Mouse (Mus musculus): ENCODE measurements around the gene Psmc5. TPM values are rescaled to one million over a fixed set of nuclear protein-coding genes. Genes with fewer than 3 reads are reported as not detected.

The Psmc5 gene
- total and polyA plus RNA-seq, 2 experiments, result 37.7 to 65.2 TPM

DNA sequence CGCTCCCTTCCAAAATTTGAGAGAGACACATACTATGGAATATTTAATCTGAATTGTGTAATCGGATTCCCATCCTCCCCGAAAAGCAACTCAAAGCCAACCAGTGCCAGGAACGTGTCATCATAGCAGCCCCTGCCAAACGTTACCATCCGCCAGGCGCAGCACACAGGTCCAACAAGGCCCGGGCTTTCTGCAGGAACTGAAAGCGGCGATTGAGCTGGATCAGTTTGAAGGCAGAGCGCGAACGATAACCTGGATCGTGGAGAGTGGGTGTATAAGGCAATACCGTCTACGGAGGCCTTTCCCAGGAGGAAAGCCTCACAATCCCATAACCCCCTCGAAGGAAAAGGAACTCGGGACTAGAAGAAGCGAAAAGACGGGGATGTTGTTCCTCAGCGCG is 780 bp upstream of the Psmc5 start:
- TF ChIP-seq CTCF (IDR thresholded peaks at IDR 0.05; ENCODE audit: low read depth, low read length) (no peak), POLR2A (IDR thresholded peaks at IDR 0.05; ENCODE audit: extremely low read depth, insufficient read depth, low read length) (no peak)
- Histone ChIP-seq H3K36me3 (ENCODE audit: control insufficient read depth, insufficient read depth, low read length) (peaks cover 33% of the 10 kb centered on the region), H3K27me3 (ENCODE audit: control insufficient read depth, insufficient read depth, low read length) (no peaks in the 10 kb centered on the region), H3K9ac (ENCODE audit: low read depth, low read length) (peak overlapping the region; percentile 59), H3K79me2 (ENCODE audit: control insufficient read depth, insufficient read depth, low read length) (peaks cover 16% of the 10 kb centered on the region; the same call in 1 of the 2 replicates), H3K27ac (replicated peaks; ENCODE audit: insufficient read depth, low read depth, low read length) (peak overlapping the region; percentile 54), H3K4me1 (ENCODE audit: control insufficient read depth, insufficient read depth, low read length) (peaks cover 6% of the 10 kb centered on the region), H3K4me3 (ENCODE audit: insufficient read depth, low read depth, low read length) (peak overlapping the region; percentile 64)
- WGBS, result under 1% methylated on average over 22 of the region's 22 CpGs
- peak; percentile 63 for DNase-seq (ENCODE audit: extremely low read depth, low read depth, low spot score)

GRCm38 (mm10) chr11:106256775-106257174 is 821 bp downstream of the Psmc5 start:
- Histone ChIP-seq H3K36me3 (ENCODE audit: control insufficient read depth, insufficient read depth, low read length) (peaks cover 18% of the 10 kb centered on the region), H3K4me3 (ENCODE audit: insufficient read depth, low read depth, low read length) (peak overlapping the region; percentile 69; the same call in 1 of the 2 replicates), H3K27ac (replicated peaks; ENCODE audit: insufficient read depth, low read depth, low read length) (no peak overlapping the region), H3K9ac (ENCODE audit: low read depth, low read length) (peak overlapping the region; percentile 50), H3K79me2 (ENCODE audit: control insufficient read depth, insufficient read depth, low read length) (peaks cover 16% of the 10 kb centered on the region; the same call in 1 of the 2 replicates), H3K27me3 (ENCODE audit: control insufficient read depth, insufficient read depth, low read length) (no peaks in the 10 kb centered on the region), H3K4me1 (ENCODE audit: control insufficient read depth, insufficient read depth, low read length) (peaks cover 6% of the 10 kb centered on the region)
- no peak for DNase-seq (ENCODE audit: extremely low read depth, low read depth, low spot score)
- WGBS, result 43% methylated on average over 5 of the region's 5 CpGs
- TF ChIP-seq CTCF (IDR thresholded peaks at IDR 0.05; ENCODE audit: low read depth, low read length) (no peak), POLR2A (IDR thresholded peaks at IDR 0.05; ENCODE audit: extremely low read depth, insufficient read depth, low read length) (no peak)

DNA sequence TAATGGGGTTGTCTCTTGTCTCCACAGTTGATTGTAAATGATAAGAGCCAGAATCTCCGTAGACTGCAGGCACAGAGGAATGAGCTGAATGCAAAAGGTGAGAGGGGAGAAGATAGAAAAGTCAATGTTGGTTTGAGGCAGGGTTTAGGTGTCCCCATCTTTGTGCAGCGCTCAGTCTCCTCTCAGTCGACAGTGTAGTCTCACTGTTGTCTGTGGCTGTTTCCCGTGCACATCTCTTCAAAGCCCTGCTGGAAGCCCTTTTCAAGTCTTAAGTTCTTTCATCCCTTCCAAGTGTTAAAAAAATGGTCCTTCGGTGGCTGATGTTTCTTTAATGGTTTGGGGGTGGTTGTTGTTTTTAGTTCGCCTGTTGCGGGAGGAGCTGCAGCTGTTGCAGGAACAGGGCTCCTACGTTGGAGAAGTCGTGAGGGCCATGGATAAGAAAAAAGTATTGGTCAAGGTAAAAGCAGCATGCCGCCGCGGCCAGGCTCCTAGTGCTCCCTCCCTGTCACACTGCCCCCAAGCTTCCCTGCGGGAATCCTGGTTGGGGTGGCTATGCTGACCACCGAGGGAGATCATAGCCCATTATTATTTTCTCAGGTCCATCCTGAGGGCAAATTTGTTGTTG is 5.0 kb downstream of the Psmc5 start:
- DNase-seq (ENCODE audit: extremely low read depth, low read depth, low spot score), result no peak
- H3K9ac ChIP-seq (ENCODE audit: low read depth, low read length), result no peak overlapping the region
- 88% methylated on average over 14 of the region's 14 CpGs for whole genome bisulfite sequencing
- H3K4me1 ChIP-seq (ENCODE audit: control insufficient read depth, insufficient read depth, low read length), result peaks cover 2% of the 10 kb centered on the region; the same call in 1 of the 2 replicates
- H3K79me2 ChIP-seq (ENCODE audit: control insufficient read depth, insufficient read depth, low read length), result peaks cover 13% of the 10 kb centered on the region; the same call in 1 of the 2 replicates
- no peak overlapping the region for H3K4me3 ChIP-seq (ENCODE audit: insufficient read depth, low read depth, low read length)
- no peak overlapping the region for H3K27ac ChIP-seq (replicated peaks; ENCODE audit: insufficient read depth, low read depth, low read length)
- no peaks in the 10 kb centered on the region for H3K27me3 ChIP-seq (ENCODE audit: control insufficient read depth, insufficient read depth, low read length)
- TF ChIP-seq POLR2A (IDR thresholded peaks at IDR 0.05; ENCODE audit: extremely low read depth, insufficient read depth, low read length) (no peak), CTCF (IDR thresholded peaks at IDR 0.05; ENCODE audit: low read depth, low read length) (no peak)
- H3K36me3 ChIP-seq (ENCODE audit: control insufficient read depth, insufficient read depth, low read length), result peaks cover 38% of the 10 kb centered on the region

GRCm38 (mm10) chr11:106263963-106264362 is 8.0 kb downstream of the Psmc5 start:
- H3K36me3 ChIP-seq (ENCODE audit: control insufficient read depth, insufficient read depth, low read length), result peaks cover 43% of the 10 kb centered on the region
- peaks cover 12% of the 10 kb centered on the region for H3K4me1 ChIP-seq (ENCODE audit: control insufficient read depth, insufficient read depth, low read length)
- H3K4me3 ChIP-seq (ENCODE audit: insufficient read depth, low read depth, low read length), result no peak overlapping the region
- no peaks in the 10 kb centered on the region for H3K27me3 ChIP-seq (ENCODE audit: control insufficient read depth, insufficient read depth, low read length)
- no peak overlapping the region for H3K9ac ChIP-seq (ENCODE audit: low read depth, low read length)
- no peak for TF ChIP-seq POLR2A (IDR thresholded peaks at IDR 0.05; ENCODE audit: extremely low read depth, insufficient read depth, low read length)
- TF ChIP-seq CTCF (IDR thresholded peaks at IDR 0.05; ENCODE audit: low read depth, low read length), result no peak
- no peak for DNase-seq (ENCODE audit: extremely low read depth, low read depth, low spot score)
- WGBS, result 88% methylated on average over 9 of the region's 9 CpGs
- H3K27ac ChIP-seq (replicated peaks; ENCODE audit: insufficient read depth, low read depth, low read length), result no peak overlapping the region
- peaks cover 2% of the 10 kb centered on the region; the same call in 1 of the 2 replicates for H3K79me2 ChIP-seq (ENCODE audit: control insufficient read depth, insufficient read depth, low read length)

DNA sequence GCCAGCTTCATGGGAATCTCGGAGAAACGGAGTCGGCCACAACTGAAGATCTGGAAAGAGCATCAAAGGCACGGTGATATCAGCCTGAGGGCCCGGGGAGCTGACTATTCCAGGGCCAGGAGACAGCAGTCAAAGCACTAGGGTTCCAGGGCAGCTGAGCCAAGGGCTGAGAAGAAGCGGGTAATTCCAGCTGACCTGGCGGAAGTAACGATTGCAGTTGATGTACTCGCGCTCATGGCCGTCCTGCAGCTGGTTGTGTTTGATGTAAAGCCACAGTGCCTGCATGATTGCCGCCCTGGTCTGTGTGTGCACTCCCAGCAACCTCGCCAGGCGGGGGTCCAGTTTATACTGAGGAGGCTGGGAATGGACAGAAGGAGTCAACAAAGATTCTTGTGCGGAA is 9.0 kb downstream of the Psmc5 start:
- H3K79me2 ChIP-seq (ENCODE audit: control insufficient read depth, insufficient read depth, low read length), result peaks cover 6% of the 10 kb centered on the region; the same call in 1 of the 2 replicates

DNA sequence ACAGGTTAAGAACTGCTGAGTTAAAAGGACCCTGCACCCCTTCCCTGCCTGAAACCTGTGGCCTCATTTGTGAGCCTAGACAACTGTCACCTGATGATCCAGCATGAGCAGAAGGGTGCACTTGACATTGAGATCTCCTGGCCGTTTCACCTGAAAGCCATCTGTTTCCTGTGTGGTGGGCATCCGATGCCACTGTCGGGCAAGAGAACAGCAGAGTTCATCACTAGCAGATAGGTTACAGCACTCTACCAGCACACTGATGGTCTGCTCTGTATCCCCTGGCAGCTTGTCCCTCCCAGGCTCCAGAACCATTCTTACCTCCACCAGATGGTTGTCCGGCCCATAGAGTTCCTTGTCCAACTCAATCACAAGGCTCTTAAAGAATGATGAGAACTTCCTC is 9.6 kb downstream of the Psmc5 start:
- H3K79me2 ChIP-seq (ENCODE audit: control insufficient read depth, insufficient read depth, low read length), result peaks cover 12% of the 10 kb centered on the region; the same call in 1 of the 2 replicates

More for the DNA sequence above, 9.0 kb downstream of the Psmc5 start:
- no peak for TF ChIP-seq POLR2A (IDR thresholded peaks at IDR 0.05; ENCODE audit: extremely low read depth, insufficient read depth, low read length)
- no peak for TF ChIP-seq CTCF (IDR thresholded peaks at IDR 0.05; ENCODE audit: low read depth, low read length)
- H3K27me3 ChIP-seq (ENCODE audit: control insufficient read depth, insufficient read depth, low read length), result no peaks in the 10 kb centered on the region
- H3K27ac ChIP-seq (replicated peaks; ENCODE audit: insufficient read depth, low read depth, low read length), result no peak overlapping the region
- peaks cover 17% of the 10 kb centered on the region for H3K4me1 ChIP-seq (ENCODE audit: control insufficient read depth, insufficient read depth, low read length)
- WGBS, result 92% methylated on average over 15 of the region's 15 CpGs
- no peak overlapping the region for H3K4me3 ChIP-seq (ENCODE audit: insufficient read depth, low read depth, low read length)
- H3K36me3 ChIP-seq (ENCODE audit: control insufficient read depth, insufficient read depth, low read length), result peaks cover 43% of the 10 kb centered on the region
- no peak overlapping the region for H3K9ac ChIP-seq (ENCODE audit: low read depth, low read length)
- DNase-seq (ENCODE audit: extremely low read depth, low read depth, low spot score), result no peak

More for the DNA sequence above, 9.6 kb downstream of the Psmc5 start:
- H3K36me3 ChIP-seq (ENCODE audit: control insufficient read depth, insufficient read depth, low read length), result peaks cover 43% of the 10 kb centered on the region
- WGBS, result 85% methylated on average over 4 of the region's 4 CpGs
- TF ChIP-seq POLR2A (IDR thresholded peaks at IDR 0.05; ENCODE audit: extremely low read depth, insufficient read depth, low read length), result no peak
- no peak for TF ChIP-seq CTCF (IDR thresholded peaks at IDR 0.05; ENCODE audit: low read depth, low read length)
- H3K27ac ChIP-seq (replicated peaks; ENCODE audit: insufficient read depth, low read depth, low read length), result no peak overlapping the region
- peaks cover 22% of the 10 kb centered on the region for H3K4me1 ChIP-seq (ENCODE audit: control insufficient read depth, insufficient read depth, low read length)
- H3K27me3 ChIP-seq (ENCODE audit: control insufficient read depth, insufficient read depth, low read length), result no peaks in the 10 kb centered on the region
- no peak for DNase-seq (ENCODE audit: extremely low read depth, low read depth, low spot score)
- no peak overlapping the region for H3K9ac ChIP-seq (ENCODE audit: low read depth, low read length)
- no peak overlapping the region for H3K4me3 ChIP-seq (ENCODE audit: insufficient read depth, low read depth, low read length)
